Mouse (Mus musculus): ENCODE measurements at regions not wholly inside any gene's neighbourhood (a gene's known extent, or its start where the extent isn't known, plus 50 kb on each side); places are given as distances from the start of the nearest gene placed in this dataset.

DNA sequence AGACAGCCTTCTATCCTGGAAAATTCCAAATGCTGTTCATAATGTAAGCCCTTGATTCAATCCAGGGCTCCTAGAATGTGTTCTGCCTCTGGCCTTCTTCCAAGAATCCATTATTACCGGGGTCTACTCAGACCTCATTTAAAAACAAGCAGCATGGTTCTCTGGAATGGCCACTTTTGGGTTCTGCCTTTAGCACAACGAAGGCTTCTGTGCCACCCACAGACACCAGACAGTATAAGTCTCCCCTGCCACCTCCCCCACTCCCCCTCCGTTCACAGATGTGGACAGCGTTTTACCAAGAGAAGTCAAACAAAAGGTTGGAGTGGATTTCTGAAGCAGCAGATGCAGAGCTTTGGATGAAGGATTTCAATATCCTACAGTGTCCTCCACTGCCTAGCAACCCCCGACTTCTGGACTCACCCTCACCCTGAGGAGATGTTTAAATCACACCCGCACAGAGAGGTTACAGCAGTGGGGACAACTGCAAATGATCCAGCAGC is 85.3 kb downstream of the Kbtbd8 start:
- no peak for TF ChIP-seq CTCF (IDR thresholded peaks at IDR 0.05; ENCODE audit: extremely low read depth, insufficient read length, insufficient replicate concordance, low read depth, low read length)
- TF ChIP-seq POLR2A (IDR thresholded peaks at IDR 0.05; ENCODE audit: low read depth, low read length) = no peak

Data from small intestine, adult 2 months (tissue).